ENCODE assay signal across 8 mouse cellular contexts in the genomic region with DNA sequence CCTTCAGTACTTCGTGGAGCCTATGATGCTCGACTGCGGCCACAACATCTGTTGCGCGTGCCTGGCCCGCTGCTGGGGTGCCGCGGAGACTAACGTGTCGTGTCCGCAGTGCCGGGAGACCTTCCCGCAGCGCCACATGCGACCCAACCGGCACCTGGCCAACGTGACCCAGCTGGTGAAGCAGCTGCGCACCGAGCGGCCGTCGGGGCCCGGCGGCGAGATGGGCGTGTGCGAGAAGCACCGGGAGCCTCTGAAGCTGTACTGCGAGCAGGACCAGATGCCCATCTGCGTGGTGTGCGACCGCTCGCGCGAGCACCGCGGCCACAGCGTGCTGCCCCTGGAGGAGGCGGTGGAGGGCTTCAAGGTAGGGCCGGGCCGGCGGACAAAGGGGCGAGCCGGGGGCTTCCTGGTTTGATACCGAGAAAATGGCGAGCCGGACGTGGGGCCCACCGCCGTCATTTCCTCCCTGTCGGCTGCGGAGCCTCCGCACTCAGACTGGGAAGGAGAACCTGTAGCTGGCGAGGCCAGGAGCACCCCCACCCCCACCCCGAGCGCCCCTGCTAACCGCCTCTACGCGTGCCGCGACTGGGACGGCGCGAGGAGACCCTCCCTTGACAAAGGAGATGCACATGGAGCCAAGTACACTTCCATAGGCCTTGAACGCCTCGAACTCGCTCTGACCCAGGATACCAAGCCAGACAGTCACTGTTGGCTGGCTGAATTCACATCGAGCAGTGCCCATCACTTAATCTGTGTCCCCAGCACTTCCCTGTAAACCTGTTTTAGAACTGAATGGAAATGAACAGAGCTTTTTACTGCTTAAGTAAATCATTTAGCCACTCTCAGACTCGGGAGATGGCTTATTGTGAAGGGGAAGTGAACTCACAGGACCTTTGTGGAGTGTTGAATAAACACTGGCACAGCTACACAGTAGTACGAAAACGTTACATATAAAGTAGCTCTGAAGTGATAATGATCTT. TPM values are rescaled to one million over a fixed set of nuclear protein-coding genes. Genes with fewer than 3 reads are reported as not detected.
DNase-seq lines count a peak whose midpoint lies in the region; ATAC-seq and TF ChIP-seq lines count a peak whose summit lies in the region.

No protein-coding gene starts in this region.

- peaks cover 43% of the 10 kb centered on the region for H3K36me3 ChIP-seq in forebrain, embryonic 10.5 days (replicated peaks)
- peaks cover 42% of the 10 kb centered on the region for H3K36me3 ChIP-seq in limb, embryonic 12.5 days
- H3K36me3 ChIP-seq in midbrain, embryonic 11.5 days (ENCODE audit: control insufficient read depth, insufficient read depth, low read length), result peaks cover 16% of the 10 kb centered on the region

- peak overlapping the region; percentile 87 for H3K4me3 ChIP-seq in layer of hippocampus, adult 2 months
- H3K4me3 ChIP-seq in brown adipose tissue, adult 24 weeks (ENCODE audit: insufficient read depth, low read depth, low read length), result peak overlapping the region; percentile 94
- H3K4me3 ChIP-seq in forebrain, embryonic 10.5 days, result peak overlapping the region; percentile 98
- peak overlapping the region; percentile 98 for H3K4me3 ChIP-seq in limb, embryonic 12.5 days (replicated peaks)
- peak overlapping the region; percentile 99 for H3K4me3 ChIP-seq in midbrain, embryonic 11.5 days (ENCODE audit: low read depth, low read length)

- peaks cover 2% of the 10 kb centered on the region; the same call in 1 of the 2 replicates for H3K4me1 ChIP-seq in brown adipose tissue, adult 24 weeks (ENCODE audit: control insufficient read depth, insufficient read depth, insufficient read length, low read length)
- H3K4me1 ChIP-seq in forebrain, embryonic 10.5 days, result peaks cover 52% of the 10 kb centered on the region
- H3K4me1 ChIP-seq in limb, embryonic 12.5 days (replicated peaks), result peaks cover 30% of the 10 kb centered on the region
- H3K4me1 ChIP-seq in midbrain, embryonic 11.5 days (ENCODE audit: control insufficient read depth, insufficient read depth, low read length), result peaks cover 14% of the 10 kb centered on the region

- no peak for TF ChIP-seq CTCF in layer of hippocampus, adult 2 months (conservative IDR thresholded peaks at IDR 0.05)

- DNase-seq in layer of hippocampus, adult 2 months (ENCODE audit: low spot score in 2 of 2), result peak in 1 of 2 experiments; percentile 38
- DNase-seq in layer of hippocampus, adult 9-11 months, result no peak
- peak; percentile 70 for DNase-seq in forebrain, embryonic 10.5 days (ENCODE audit: extremely low spot score, low spot score)
- DNase-seq in heart, postnatal 4 days, result peak; percentile 61
- peak; percentile 97 for DNase-seq in midbrain, embryonic 11.5 days (ENCODE audit: low spot score, missing footprints)
- DNase-seq in spleen, postnatal 14 days (ENCODE audit: low spot score in 2 of 2), result peak; percentile 38 to 50

- H3K4me2 ChIP-seq in limb, embryonic 12.5 days, result peak overlapping the region; percentile 90
- peak overlapping the region; percentile 68 for H3K4me2 ChIP-seq in midbrain, embryonic 11.5 days

- H3K27me3 ChIP-seq in forebrain, embryonic 10.5 days (ENCODE audit: poor library complexity, severe bottlenecking), result peaks cover 8% of the 10 kb centered on the region; the same call in 1 of the 2 replicates
- H3K27me3 ChIP-seq in limb, embryonic 12.5 days, result no peaks in the 10 kb centered on the region
- no peaks in the 10 kb centered on the region for H3K27me3 ChIP-seq in midbrain, embryonic 11.5 days (ENCODE audit: control insufficient read depth, insufficient read depth, low read length)

- 1% methylated on average over 71 of the region's 71 CpGs for WGBS in forebrain, embryonic 10.5 days
- under 1% methylated on average over 70 of the region's 71 CpGs for WGBS in limb, embryonic 12.5 days
- WGBS in midbrain, embryonic 11.5 days, result under 1% methylated on average over 66 of the region's 71 CpGs

- ATAC-seq in limb, embryonic 12.5 days (ENCODE audit: insufficient number of reproducible peaks, insufficient read depth, low FRiP score, low TSS enrichment, low read depth), result peak; percentile 39
- peak; percentile 66 for ATAC-seq in midbrain, embryonic 11.5 days (ENCODE audit: low FRiP score)

- no peaks in the 10 kb centered on the region for H3K9me3 ChIP-seq in forebrain, embryonic 10.5 days
- H3K9me3 ChIP-seq in limb, embryonic 12.5 days, result no peaks in the 10 kb centered on the region
- no peaks in the 10 kb centered on the region for H3K9me3 ChIP-seq in midbrain, embryonic 11.5 days (ENCODE audit: control insufficient read depth, low read length)

- peak overlapping the region; percentile 92 for H3K27ac ChIP-seq in layer of hippocampus, adult 2 months
- H3K27ac ChIP-seq in brown adipose tissue, adult 24 weeks (replicated peaks; ENCODE audit: low read depth, low read length), result peak overlapping the region; percentile 64
- H3K27ac ChIP-seq in forebrain, embryonic 10.5 days, result peak overlapping the region; percentile 98
- peak overlapping the region; percentile 97 for H3K27ac ChIP-seq in limb, embryonic 12.5 days
- peak overlapping the region; percentile 87 for H3K27ac ChIP-seq in midbrain, embryonic 11.5 days (ENCODE audit: low read depth, low read length)

- peak overlapping the region; percentile 95 for H3K9ac ChIP-seq in limb, embryonic 12.5 days (replicated peaks)
- peak overlapping the region; percentile 93 for H3K9ac ChIP-seq in midbrain, embryonic 11.5 days (ENCODE audit: low read length)

RNA-seq across cellular contexts. Expression of gene Trim27, which starts 1.6 kb away (rescaled TPM):
- 10 to 100 TPM; 38.7 to 39.9 TPM for total RNA-seq in layer of hippocampus, adult 2 months (2021)
- polyA plus RNA-seq in brown adipose tissue, adult 24 weeks (2012; ENCODE audit: insufficient read depth, insufficient read length, missing spikeins), result 9.1 and 14.4 TPM in 2 replicates
- polyA plus RNA-seq in forebrain, embryonic 10.5 days (2016; fragmentation: Nextera tagmentation; extraction: Ambion mirVana), result 169 and 173 TPM in 2 replicates
- total RNA-seq in heart, postnatal 4 days (2021), result 10 to 100 TPM; 43.2 to 43.9 TPM
- 180 TPM in 2 replicates for polyA plus RNA-seq in limb, embryonic 12.5 days (2016; fragmentation: Nextera tagmentation; extraction: Ambion mirVana)
- 136 and 138 TPM in 2 replicates for polyA plus RNA-seq in midbrain, embryonic 11.5 days (2014; fragmentation: Nextera tagmentation; extraction: Ambion mirVana)

RNA-seq across cellular contexts. Expression of gene Olfr1368, which starts 35.2 kb away (rescaled TPM):
- total RNA-seq in layer of hippocampus, adult 2 months (2021), result not detected
- polyA plus RNA-seq in brown adipose tissue, adult 24 weeks (2012; ENCODE audit: insufficient read depth, insufficient read length, missing spikeins), result not detected in 2 replicates
- polyA plus RNA-seq in forebrain, embryonic 10.5 days (2016; fragmentation: Nextera tagmentation; extraction: Ambion mirVana), result not detected in 2 replicates
- not detected for total RNA-seq in heart, postnatal 4 days (2021)
- not detected in 2 replicates for polyA plus RNA-seq in limb, embryonic 12.5 days (2016; fragmentation: Nextera tagmentation; extraction: Ambion mirVana)
- polyA plus RNA-seq in midbrain, embryonic 11.5 days (2014; fragmentation: Nextera tagmentation; extraction: Ambion mirVana), result not detected in 2 replicates

RNA-seq across cellular contexts. Expression of gene Olfr263, which starts 51.4 kb away (rescaled TPM):
- total RNA-seq in layer of hippocampus, adult 2 months (2021), result not detected
- not detected in 2 replicates for polyA plus RNA-seq in brown adipose tissue, adult 24 weeks (2012; ENCODE audit: insufficient read depth, insufficient read length, missing spikeins)
- polyA plus RNA-seq in forebrain, embryonic 10.5 days (2016; fragmentation: Nextera tagmentation; extraction: Ambion mirVana), result not detected in 2 replicates
- total RNA-seq in heart, postnatal 4 days (2021), result not detected
- polyA plus RNA-seq in limb, embryonic 12.5 days (2016; fragmentation: Nextera tagmentation; extraction: Ambion mirVana), result not detected in 2 replicates
- not detected in 2 replicates for polyA plus RNA-seq in midbrain, embryonic 11.5 days (2014; fragmentation: Nextera tagmentation; extraction: Ambion mirVana)
